In the genomic region with DNA sequence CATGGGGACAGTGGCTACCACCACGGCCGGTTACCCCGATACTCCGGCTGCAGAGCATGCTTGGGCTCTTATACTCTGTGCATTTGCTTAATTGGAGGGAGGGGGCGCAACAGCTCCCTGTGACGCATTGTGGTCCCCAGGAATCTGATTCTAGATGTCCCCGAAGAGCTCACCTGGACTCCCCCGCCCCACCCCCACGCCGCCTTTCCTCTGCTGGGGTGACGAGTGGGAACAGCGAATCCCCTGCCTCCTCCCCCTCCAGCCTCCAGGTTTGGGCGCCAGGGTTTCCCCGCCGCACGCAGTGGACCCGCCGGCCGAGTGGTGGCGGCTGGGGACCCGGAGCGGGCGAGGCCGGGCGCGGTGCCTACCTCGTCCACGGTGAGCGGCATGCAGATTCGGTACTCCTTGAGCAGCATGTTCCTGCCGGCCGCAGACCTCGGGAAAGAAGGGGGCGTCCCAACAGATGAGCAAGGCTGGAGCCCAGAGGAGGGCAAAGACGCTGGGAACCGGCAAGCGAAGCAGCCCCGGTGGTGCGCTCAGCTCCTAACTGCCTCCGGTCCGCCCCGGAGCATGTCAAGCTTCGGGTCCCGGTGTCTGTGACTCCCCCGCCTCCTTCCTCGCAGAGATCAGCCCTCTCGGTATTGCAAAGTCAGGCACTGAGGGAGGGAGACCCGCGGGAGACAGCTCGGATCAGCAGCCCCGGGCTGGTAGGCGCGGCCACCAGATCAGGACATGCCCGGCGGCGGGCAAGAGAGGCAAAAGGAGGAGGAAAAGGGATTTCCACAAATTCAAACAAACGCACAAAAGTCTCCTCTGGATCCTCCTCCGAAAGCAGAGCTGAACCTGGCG, we compare ENCODE assay signal across 8 mouse cellular contexts. TPM values are rescaled to one million over a fixed set of nuclear protein-coding genes. Genes with fewer than 3 reads are reported as not detected.
DNase-seq lines count a peak whose midpoint lies in the region; ATAC-seq lines count a peak whose summit lies in the region.

No protein-coding gene starts in this region.

- H3K9ac ChIP-seq in intestine, embryonic 14.5 days (ENCODE audit: low read length), result peak overlapping the region; percentile 84

- DNase-seq in T-cell, adult 2 months (ENCODE audit: low spot score), result peak; percentile 59
- DNase-seq in embryo, embryonic 10 days (ENCODE audit: low spot score), result peak; percentile 60
- peak; percentile 66 for DNase-seq in gastrocnemius, postnatal 14 days
- DNase-seq in intestine, embryonic 14.5 days (ENCODE audit: low spot score), result peak; percentile 89
- peak; percentile 40 to 61 for DNase-seq in left cerebral cortex, postnatal 14 days (ENCODE audit: low spot score in 2 of 2)
- DNase-seq in right cerebral cortex, postnatal 25 days, result peak; percentile 70
- DNase-seq in urinary bladder, postnatal 36 days (ENCODE audit: low spot score in 2 of 2), result peak; percentile 55 to 63

- H3K4me2 ChIP-seq in intestine, embryonic 14.5 days (ENCODE audit: low read length), result peak overlapping the region; percentile 85

- under 1% methylated on average over 59 of the region's 59 CpGs for whole genome bisulfite sequencing in intestine, embryonic 14.5 days

- H3K27me3 ChIP-seq in intestine, embryonic 14.5 days (replicated peaks; ENCODE audit: control insufficient read depth, insufficient read depth, low read length), result no peaks in the 10 kb centered on the region

- intact Hi-C loops in gastrocnemius, postnatal 14 days (cut with DNase I; ENCODE audit: low total_unique reads), result loop anchor here (2.0 to 5.0 kb wide), 3 partner anchors 77 to 257 kb away; no protein-coding TSS in a partner anchor
- intact Hi-C loops in left cerebral cortex, postnatal 14 days (cut with DNase I), result loop anchor here (2.0 to 5.0 kb wide), 6 partner anchors 47 to 282 kb away; a partner anchor contains a TSS

- H3K27ac ChIP-seq in intestine, embryonic 14.5 days (ENCODE audit: low read depth), result peak overlapping the region; percentile 87

- H3K36me3 ChIP-seq in intestine, embryonic 14.5 days (ENCODE audit: control insufficient read depth, insufficient read depth, low read length), result no peaks in the 10 kb centered on the region

- H3K9me3 ChIP-seq in intestine, embryonic 14.5 days (ENCODE audit: control insufficient read depth, low read length), result no peaks in the 10 kb centered on the region

- peak overlapping the region; percentile 90 for H3K4me3 ChIP-seq in intestine, embryonic 14.5 days (ENCODE audit: low read depth, low read length)

- peak; percentile 33 for ATAC-seq in intestine, embryonic 14.5 days (replicated peaks; ENCODE audit: low FRiP score, low TSS enrichment, low read depth)
- peak; percentile 4; the same call in 1 of the 2 replicates for ATAC-seq in megakaryocyte progenitor cell, adult 5-6 weeks (replicated peaks; ENCODE audit: poor library complexity)

- H3K4me1 ChIP-seq in intestine, embryonic 14.5 days (replicated peaks; ENCODE audit: control insufficient read depth, insufficient read depth, low read length), result peaks cover 16% of the 10 kb centered on the region

RNA-seq across cellular contexts. Expression of a gene that starts 0.8 kb away (rescaled TPM):
- total RNA-seq in gastrocnemius, postnatal 14 days (2021), result 10 to 100 TPM; 57.4 to 66.8 TPM
- polyA plus RNA-seq in intestine, embryonic 14.5 days (2014; fragmentation: Nextera tagmentation; extraction: Ambion mirVana), result 18.2 and 22.1 TPM in 2 replicates
- total RNA-seq in left cerebral cortex, postnatal 14 days (2021), result 10 to 100 TPM; 61.1 to 64.3 TPM
- 26.3 and 33.4 TPM in 2 replicates for total RNA-seq in megakaryocyte progenitor cell, adult 5-6 weeks (2015)
- total RNA-seq in megakaryocyte progenitor cell, adult 5-6 weeks (2017), result 10.0 and 20.8 TPM in 2 replicates

RNA-seq across cellular contexts. Expression of a gene that starts 9.5 kb away (rescaled TPM):
- 100 to 1,000 TPM; 105 to 106 TPM for total RNA-seq in gastrocnemius, postnatal 14 days (2021)
- 172 and 186 TPM in 2 replicates for polyA plus RNA-seq in intestine, embryonic 14.5 days (2014; fragmentation: Nextera tagmentation; extraction: Ambion mirVana)
- total RNA-seq in left cerebral cortex, postnatal 14 days (2021), result 10 to 100 TPM; 71.8 to 73.6 TPM
- 84.3 and 95.9 TPM in 2 replicates for total RNA-seq in megakaryocyte progenitor cell, adult 5-6 weeks (2015)
- 133 and 162 TPM in 2 replicates for total RNA-seq in megakaryocyte progenitor cell, adult 5-6 weeks (2017)

Comparison
In these comparisons a context has a peak if more than half of its experiments do, and no peak if none do; other contexts are left out.
1. Peak in every context shown above with its lines: DNase-seq, ATAC-seq, H3K4me3 ChIP-seq and H3K27ac ChIP-seq.